Comparison of ENCODE assay signal across 21 mouse cellular contexts in genomic region chr19:18573907-18574306, GRCm38 (mm10). TPM values are rescaled to one million over a fixed set of nuclear protein-coding genes. Genes with fewer than 3 reads are reported as not detected.
DNase-seq lines count a peak whose midpoint lies in the region; ATAC-seq and TF ChIP-seq lines count a peak whose summit lies in the region.
"Had no signal": no experiment of that assay in that cellular context is flagged by ENCODE, and none has a peak within 500 bp of the region (broad histone marks: within the 10 kb centered on the region; RNA-seq: fewer than 3 reads in every experiment).

No protein-coding gene starts in this region.

- no peak for TF ChIP-seq CTCF in midbrain, postnatal 0 days (IDR thresholded peaks at IDR 0.05)

- H3K9me3 ChIP-seq in kidney, embryonic 14.5 days (ENCODE audit: control insufficient read depth, low read length), result no peaks in the 10 kb centered on the region
- no peaks in the 10 kb centered on the region for H3K9me3 ChIP-seq in midbrain, embryonic 11.5 days (ENCODE audit: control insufficient read depth, low read length)
- no peaks in the 10 kb centered on the region for H3K9me3 ChIP-seq in midbrain, postnatal 0 days (ENCODE audit: low read length)
- H3K9me3 ChIP-seq: embryonic facial prominence, embryonic 13.5 days; forebrain, embryonic 12.5 days; G1E; hindbrain, embryonic 12.5 days had no signal

- H3K36me3 ChIP-seq in kidney, embryonic 14.5 days (ENCODE audit: control insufficient read depth, insufficient read depth, low read length), result no peaks in the 10 kb centered on the region
- no peaks in the 10 kb centered on the region for H3K36me3 ChIP-seq in midbrain, embryonic 11.5 days (ENCODE audit: control insufficient read depth, insufficient read depth, low read length)
- H3K36me3 ChIP-seq in midbrain, postnatal 0 days (ENCODE audit: insufficient read depth, low read length), result no peaks in the 10 kb centered on the region
- H3K36me3 ChIP-seq: embryonic facial prominence, embryonic 13.5 days; forebrain, embryonic 12.5 days; hindbrain, embryonic 12.5 days had no signal

- H3K27me3 ChIP-seq in kidney, embryonic 14.5 days (ENCODE audit: control insufficient read depth, insufficient read depth, low read length), result no peaks in the 10 kb centered on the region
- H3K27me3 ChIP-seq in midbrain, embryonic 11.5 days (ENCODE audit: control insufficient read depth, insufficient read depth, low read length), result no peaks in the 10 kb centered on the region
- no peaks in the 10 kb centered on the region for H3K27me3 ChIP-seq in midbrain, postnatal 0 days (ENCODE audit: insufficient read depth, low read length)
- H3K27me3 ChIP-seq: embryonic facial prominence, embryonic 13.5 days; forebrain, embryonic 12.5 days; hindbrain, embryonic 12.5 days had no signal

- ATAC-seq in kidney, embryonic 14.5 days (ENCODE audit: low FRiP score, low TSS enrichment), result peak; percentile 34; the same call in 1 of the 2 replicates
- no peak for ATAC-seq in midbrain, embryonic 11.5 days (ENCODE audit: low FRiP score)
- ATAC-seq in midbrain, postnatal 0 days (ENCODE audit: low FRiP score), result no peak
- ATAC-seq in megakaryocyte, adult 5-6 weeks (ENCODE audit: poor library complexity, severe bottlenecking), result peak; percentile 72
- ATAC-seq: activated CD4-positive, CD25-positive, alpha-beta regulatory T cell, adult 4 months; forebrain, embryonic 16.5 days; hindbrain, embryonic 16.5 days had no signal

- 46% methylated on average over 5 of the region's 5 CpGs for WGBS in kidney, embryonic 14.5 days
- WGBS in midbrain, embryonic 11.5 days, result 88% methylated on average over 5 of the region's 5 CpGs
- 93% methylated on average over 5 of the region's 5 CpGs for WGBS in midbrain, postnatal 0 days

- no peak overlapping the region for H3K27ac ChIP-seq in kidney, embryonic 14.5 days (ENCODE audit: low read depth, low read length)
- no peak overlapping the region for H3K27ac ChIP-seq in midbrain, embryonic 11.5 days (ENCODE audit: low read depth, low read length)
- H3K27ac ChIP-seq in midbrain, postnatal 0 days (ENCODE audit: low read depth, low read length), result no peak overlapping the region
- H3K27ac ChIP-seq: embryonic facial prominence, embryonic 13.5 days; forebrain, embryonic 12.5 days; hindbrain, embryonic 12.5 days had no signal

- H3K4me2 ChIP-seq in kidney, embryonic 14.5 days (replicated peaks; ENCODE audit: low read depth, low read length), result no peak overlapping the region
- no peak overlapping the region for H3K4me2 ChIP-seq in midbrain, embryonic 11.5 days
- H3K4me2 ChIP-seq in midbrain, postnatal 0 days (ENCODE audit: low read depth, low read length, poor library complexity, severe bottlenecking), result no peak overlapping the region
- H3K4me2 ChIP-seq: embryonic facial prominence, embryonic 13.5 days; forebrain, embryonic 12.5 days; hindbrain, embryonic 12.5 days had no signal

- H3K9ac ChIP-seq in kidney, embryonic 14.5 days (ENCODE audit: low read depth, low read length), result no peak overlapping the region
- H3K9ac ChIP-seq in midbrain, embryonic 11.5 days (ENCODE audit: low read length), result no peak overlapping the region
- no peak overlapping the region for H3K9ac ChIP-seq in midbrain, postnatal 0 days (replicated peaks; ENCODE audit: low read length, poor library complexity, severe bottlenecking)
- H3K9ac ChIP-seq: embryonic facial prominence, embryonic 13.5 days; forebrain, embryonic 12.5 days; hindbrain, embryonic 12.5 days had no signal

- no peak for DNase-seq in kidney, adult 11 months
- peak; percentile 37 for DNase-seq in midbrain, embryonic 11.5 days (ENCODE audit: low spot score, missing footprints)
- DNase-seq in midbrain, postnatal 0 days (ENCODE audit: low spot score), result no peak
- no peak for DNase-seq in gastrocnemius, postnatal 4 days (ENCODE audit: low spot score in 2 of 2)
- DNase-seq in right cerebral cortex, postnatal 10 days (ENCODE audit: low spot score in 2 of 2), result no peak
- DNase-seq: adrenal gland, postnatal 14 days; cerebellum, adult 18-20 months; cerebellum, adult 9-11 months; cerebellum, postnatal 36 days; gastrocnemius, postnatal 10 days; heart, postnatal 10 days; heart, postnatal 4 days had no signal

- H3K4me3 ChIP-seq in kidney, embryonic 14.5 days (ENCODE audit: low read length), result no peak overlapping the region
- H3K4me3 ChIP-seq in midbrain, embryonic 11.5 days (ENCODE audit: low read depth, low read length), result no peak overlapping the region
- no peak overlapping the region for H3K4me3 ChIP-seq in midbrain, postnatal 0 days (ENCODE audit: low read depth, low read length)
- H3K4me3 ChIP-seq: embryonic facial prominence, embryonic 13.5 days; forebrain, embryonic 12.5 days; hindbrain, embryonic 12.5 days had no signal

- peaks cover 17% of the 10 kb centered on the region; the same call in 1 of the 2 replicates for H3K4me1 ChIP-seq in kidney, embryonic 14.5 days (ENCODE audit: control insufficient read depth, insufficient read depth, low read length)
- no peaks in the 10 kb centered on the region; the same call in 1 of the 2 replicates for H3K4me1 ChIP-seq in midbrain, embryonic 11.5 days (ENCODE audit: control insufficient read depth, insufficient read depth, low read length)
- H3K4me1 ChIP-seq in midbrain, postnatal 0 days (ENCODE audit: insufficient read depth, low read length), result no peaks in the 10 kb centered on the region

RNA-seq across cellular contexts. Expression of gene Ostf1, which starts 57.7 kb away (rescaled TPM):
- polyA plus RNA-seq in kidney, embryonic 14.5 days (2014; fragmentation: Nextera tagmentation; extraction: Ambion mirVana), result 96.8 and 101 TPM in 2 replicates
- 46.1 and 48.8 TPM in 2 replicates for polyA plus RNA-seq in midbrain, embryonic 11.5 days (2014; fragmentation: Nextera tagmentation; extraction: Ambion mirVana)
- total RNA-seq in midbrain, postnatal 0 days (2014; rRNA removed), result 17.7 and 22.7 TPM in 2 replicates
- 32.8 and 37.6 TPM in 2 replicates for polyA plus RNA-seq in midbrain, postnatal 0 days (2015; fragmentation: Nextera tagmentation; extraction: Ambion mirVana)
- total RNA-seq in megakaryocyte, adult 5-6 weeks (2015), result 384 and 411 TPM in 2 replicates
- total RNA-seq in megakaryocyte, adult 5-6 weeks (2017), result 378 and 396 TPM in 2 replicates
- total RNA-seq in gastrocnemius, postnatal 4 days (2021), result 10 to 100 TPM; 39.9 to 42.2 TPM

RNA-seq across cellular contexts. Expression of gene Nmrk1, which starts 57.8 kb away (rescaled TPM):
- polyA plus RNA-seq in kidney, embryonic 14.5 days (2014; fragmentation: Nextera tagmentation; extraction: Ambion mirVana), result 17.8 and 18.5 TPM in 2 replicates
- polyA plus RNA-seq in midbrain, embryonic 11.5 days (2014; fragmentation: Nextera tagmentation; extraction: Ambion mirVana), result 4.9 and 5.8 TPM in 2 replicates
- total RNA-seq in midbrain, postnatal 0 days (2014; rRNA removed), result 3.4 and 3.9 TPM in 2 replicates
- 3.9 and 4.3 TPM in 2 replicates for polyA plus RNA-seq in midbrain, postnatal 0 days (2015; fragmentation: Nextera tagmentation; extraction: Ambion mirVana)
- total RNA-seq in megakaryocyte, adult 5-6 weeks (2015), result 6.1 and 13.0 TPM in 2 replicates
- 3.7 and 4.6 TPM in 2 replicates for total RNA-seq in megakaryocyte, adult 5-6 weeks (2017)
- 1 to 10 TPM; 5.6 to 5.9 TPM for total RNA-seq in gastrocnemius, postnatal 4 days (2021)

Comparison
In these comparisons a context has a peak if more than half of its experiments do, and no peak if none do; other contexts are left out.
1. ATAC-seq: peak in kidney, embryonic 14.5 days (single experiment) and megakaryocyte, adult 5-6 weeks (single experiment); none in midbrain, embryonic 11.5 days (single experiment) and midbrain, postnatal 0 days (single experiment).
2. RNA of gene Ostf1, which starts 57.7 kb away (total RNA-seq): 378 to 411 TPM in megakaryocyte, adult 5-6 weeks; 39.9 to 42.2 TPM in gastrocnemius, postnatal 4 days and 17.7 to 22.7 TPM in midbrain, postnatal 0 days; every median in the first group is over 4 times any median in the second.